In the genomic region with DNA sequence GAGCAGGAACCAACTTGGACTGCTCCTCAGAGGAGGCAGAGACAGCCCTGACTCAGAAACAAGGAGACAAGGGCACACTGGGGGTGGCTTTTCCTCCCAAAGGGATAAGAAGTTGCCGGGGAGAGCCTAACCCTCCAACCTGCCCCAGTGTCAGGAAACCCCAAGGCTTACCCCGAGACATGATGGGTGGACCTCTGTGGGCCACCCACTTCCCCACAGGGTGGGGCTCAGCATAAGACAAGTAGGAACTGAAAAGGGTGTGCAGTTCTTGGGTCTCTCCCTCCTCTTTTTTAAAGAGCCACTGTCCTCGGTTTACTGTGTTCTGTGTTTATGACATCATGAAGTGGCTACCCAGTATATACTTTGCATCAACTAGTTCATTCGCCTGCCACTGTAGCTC, we compare ENCODE assay signal across 10 mouse cellular contexts. TPM values are rescaled to one million over a fixed set of nuclear protein-coding genes. Genes with fewer than 3 reads are reported as not detected.
DNase-seq lines count a peak whose midpoint lies in the region; ATAC-seq and TF ChIP-seq lines count a peak whose summit lies in the region.
"Had no signal": no experiment of that assay in that cellular context is flagged by ENCODE, and none has a peak within 500 bp of the region (broad histone marks: within the 10 kb centered on the region; RNA-seq: fewer than 3 reads in every experiment).

No protein-coding gene starts in this region.

- DNase-seq in forebrain, postnatal 0 days, result no peak
- peak; percentile 7 for DNase-seq in thymus, adult 2 months
- DNase-seq in thymus, postnatal 10 days (ENCODE audit: low spot score in 2 of 2), result no peak
- DNase-seq in thymus, postnatal 4 days, result peak; percentile 22
- DNase-seq in left cerebral cortex, adult 9 months (ENCODE audit: low spot score in 2 of 2), result no peak
- DNase-seq in kidney, adult 9 months, result no peak

- H3K9ac ChIP-seq in forebrain, postnatal 0 days, result no peak overlapping the region
- no peak overlapping the region for H3K9ac ChIP-seq in forebrain, embryonic 15.5 days (replicated peaks)

- no peak overlapping the region for H3K4me2 ChIP-seq in forebrain, postnatal 0 days (ENCODE audit: low read depth)
- no peak overlapping the region for H3K4me2 ChIP-seq in forebrain, embryonic 15.5 days (replicated peaks)

- no peak for TF ChIP-seq CTCF in forebrain, postnatal 0 days (IDR thresholded peaks at IDR 0.05; ENCODE audit: low read depth)
- no peak for TF ChIP-seq CTCF in thymus, adult 2 months (IDR thresholded peaks at IDR 0.05; ENCODE audit: borderline replicate concordance, control insufficient read depth, extremely low read depth, insufficient read depth, low read length, poor library complexity)

- H3K9me3 ChIP-seq in forebrain, postnatal 0 days (ENCODE audit: low read length), result no peaks in the 10 kb centered on the region
- no peaks in the 10 kb centered on the region for H3K9me3 ChIP-seq in forebrain, embryonic 15.5 days

- no peaks in the 10 kb centered on the region for H3K27me3 ChIP-seq in forebrain, postnatal 0 days (ENCODE audit: insufficient read depth, low read length)
- H3K27me3 ChIP-seq in forebrain, embryonic 15.5 days, result no peaks in the 10 kb centered on the region
- H3K27me3 ChIP-seq in thymus, adult 2 months (ENCODE audit: control insufficient read depth, insufficient read depth, low read length), result no peaks in the 10 kb centered on the region

- H3K4me1 ChIP-seq in forebrain, postnatal 0 days (ENCODE audit: insufficient read depth), result no peaks in the 10 kb centered on the region; the same call in 1 of the 2 replicates
- peaks cover 4% of the 10 kb centered on the region; the same call in 1 of the 2 replicates for H3K4me1 ChIP-seq in forebrain, embryonic 15.5 days
- H3K4me1 ChIP-seq in thymus, adult 2 months (replicated peaks; ENCODE audit: control insufficient read depth, insufficient read depth, low read length), result peaks cover 16% of the 10 kb centered on the region

- peaks cover 28% of the 10 kb centered on the region for H3K36me3 ChIP-seq in forebrain, postnatal 0 days (ENCODE audit: insufficient read depth)
- H3K36me3 ChIP-seq in forebrain, embryonic 15.5 days, result peaks cover 28% of the 10 kb centered on the region
- H3K36me3 ChIP-seq in thymus, adult 2 months (ENCODE audit: control insufficient read depth, insufficient read depth, low read length), result peaks cover 5% of the 10 kb centered on the region; the same call in 1 of the 2 replicates
- no peaks in the 10 kb centered on the region for H3K36me3 ChIP-seq in macrophage (ENCODE audit: inconsistent target)

- TF ChIP-seq POLR2A in thymus, adult 2 months (IDR thresholded peaks at IDR 0.05; ENCODE audit: control insufficient read depth, extremely low read depth, insufficient read depth, low read length, poor library complexity), result no peak

- ATAC-seq in forebrain, postnatal 0 days, result 0 out of 2 replicates have a peak, but pooled peaks have one; percentile 8
- no peak for ATAC-seq in forebrain, embryonic 15.5 days (replicated peaks)

- H3K79me2 ChIP-seq in macrophage (ENCODE audit: inconsistent target), result no peaks in the 10 kb centered on the region

- no peak overlapping the region for H3K4me3 ChIP-seq in forebrain, postnatal 0 days (ENCODE audit: low read depth, low read length)
- H3K4me3 ChIP-seq in forebrain, embryonic 15.5 days, result no peak overlapping the region
- H3K4me3 ChIP-seq in thymus, adult 2 months (ENCODE audit: control insufficient read depth, insufficient read depth, low read length), result 0 out of 2 replicates have a peak overlapping the region, but pooled peaks have one; percentile 9
- peak overlapping the region; percentile 37 for H3K4me3 ChIP-seq in macrophage (ENCODE audit: inconsistent target)

- no peak overlapping the region for H3K27ac ChIP-seq in forebrain, postnatal 0 days (ENCODE audit: low read depth, low read length)
- no peak overlapping the region for H3K27ac ChIP-seq in forebrain, embryonic 15.5 days (replicated peaks)
- peak overlapping the region; percentile 10; the same call in 1 of the 2 replicates for H3K27ac ChIP-seq in thymus, adult 2 months (ENCODE audit: control insufficient read depth, insufficient read depth, low read length)
- H3K27ac ChIP-seq in macrophage, result peak overlapping the region; percentile 82

- 81% methylated on average over 4 of the region's 4 CpGs for WGBS in forebrain, postnatal 0 days
- 89% methylated on average over 4 of the region's 4 CpGs for WGBS in forebrain, embryonic 15.5 days
- WGBS in thymus, adult 2 months, result 34% methylated on average over 4 of the region's 4 CpGs
- WGBS in macrophage (ENCODE audit: missing documents), result 11% methylated on average over 4 of the region's 4 CpGs

RNA-seq across cellular contexts. Expression of gene Ccni, which starts 53.8 kb away (rescaled TPM):
- 284 and 305 TPM in 2 replicates for total RNA-seq in forebrain, postnatal 0 days (2014; rRNA removed)
- polyA plus RNA-seq in forebrain, postnatal 0 days (2015; fragmentation: Nextera tagmentation; extraction: Ambion mirVana), result 113 and 133 TPM in 2 replicates
- 202 and 223 TPM in 2 replicates for polyA plus RNA-seq in forebrain, embryonic 15.5 days (2015; fragmentation: Nextera tagmentation; extraction: Ambion mirVana)
- 121 and 155 TPM in 2 replicates for polyA plus RNA-seq in thymus, adult 2 months (2012; rRNA removed)
- total RNA-seq in macrophage (2018; cell fraction: chromatin; rRNA removed), result 10 to 100 TPM; 22.9 to 71.5 (median 44.0) TPM
- 100 to 1,000 TPM in 25 of 26 experiments, 10 to 100 TPM in 1; 92.7 to 174 (median 124) TPM for total RNA-seq in macrophage (2018; cell fraction: cytosol; rRNA removed)
- 10 to 100 TPM; 42.4 to 80.2 (median 60.2) TPM for total RNA-seq in macrophage (2018; cell fraction: nucleus; rRNA removed)
- 104 to 136 TPM (median 120 TPM) in 3 replicates for polyA plus RNA-seq in macrophage (2018)

RNA-seq across cellular contexts. Expression of gene 2010109A12Rik, which starts 53.9 kb away (rescaled TPM):
- 0.46 and 1.1 TPM in 2 replicates for total RNA-seq in forebrain, postnatal 0 days (2014; rRNA removed)
- polyA plus RNA-seq in forebrain, postnatal 0 days (2015; fragmentation: Nextera tagmentation; extraction: Ambion mirVana), result 0.80 and 1.4 TPM in 2 replicates
- polyA plus RNA-seq in forebrain, embryonic 15.5 days (2015; fragmentation: Nextera tagmentation; extraction: Ambion mirVana), result 2.3 and 3.5 TPM in 2 replicates
- polyA plus RNA-seq in thymus, adult 2 months (2012; rRNA removed), result 0.20 and 0.34 TPM in 2 replicates
- 1 to 10 TPM in 20 of 26 experiments, under 1 TPM in 1, not detected in 5; 0.75 to 4.9 (median 2.2) TPM for total RNA-seq in macrophage (2018; cell fraction: chromatin; rRNA removed)
- under 1 TPM in 5 of 26 experiments, not detected in 21; 0.17 to 0.69 (median 0.29) TPM for total RNA-seq in macrophage (2018; cell fraction: cytosol; rRNA removed)
- 10 to 100 TPM in 1 of 26 experiments, 1 to 10 TPM in 19, under 1 TPM in 6; 0.61 to 29.4 (median 1.8) TPM for total RNA-seq in macrophage (2018; cell fraction: nucleus; rRNA removed)
- polyA plus RNA-seq in macrophage (2018), result not detected in 3 replicates
- total RNA-seq: midbrain, postnatal 0 days had no signal
- polyA plus RNA-seq: cortical plate, adult 2 months had no signal

RNA-seq across cellular contexts. Expression of gene Sept11, which starts 59.2 kb away (rescaled TPM):
- 87.2 and 104 TPM in 2 replicates for total RNA-seq in forebrain, postnatal 0 days (2014; rRNA removed)
- 85.9 and 104 TPM in 2 replicates for polyA plus RNA-seq in forebrain, postnatal 0 days (2015; fragmentation: Nextera tagmentation; extraction: Ambion mirVana)
- polyA plus RNA-seq in forebrain, embryonic 15.5 days (2015; fragmentation: Nextera tagmentation; extraction: Ambion mirVana), result 174 and 180 TPM in 2 replicates
- polyA plus RNA-seq in thymus, adult 2 months (2012; rRNA removed), result 39.0 and 48.9 TPM in 2 replicates
- total RNA-seq in macrophage (2018; cell fraction: chromatin; rRNA removed), result 100 to 1,000 TPM in 10 of 26 experiments, 10 to 100 TPM in 16; 32.5 to 702 (median 72.5) TPM
- total RNA-seq in macrophage (2018; cell fraction: cytosol; rRNA removed), result 100 to 1,000 TPM in 1 of 26 experiments, 10 to 100 TPM in 25; 16.7 to 123 (median 31.1) TPM
- total RNA-seq in macrophage (2018; cell fraction: nucleus; rRNA removed), result 100 to 1,000 TPM in 8 of 26 experiments, 10 to 100 TPM in 18; 30.8 to 594 (median 77.0) TPM
- polyA plus RNA-seq in macrophage (2018), result 17.4 to 33.9 TPM (median 33.0 TPM) in 3 replicates

Comparison
In these comparisons a context has a peak if more than half of its experiments do, and no peak if none do; other contexts are left out.
1. DNase-seq: peak in thymus, adult 2 months (single experiment) and thymus, postnatal 4 days (single experiment); none in forebrain, postnatal 0 days (single experiment), thymus, postnatal 10 days (0 of 2), left cerebral cortex, adult 9 months (0 of 2) and kidney, adult 9 months (single experiment).
2. H3K27ac ChIP-seq: peak in thymus, adult 2 months (single experiment) and macrophage (single experiment); none in forebrain, postnatal 0 days (single experiment) and forebrain, embryonic 15.5 days (single experiment).
3. H3K4me3 ChIP-seq: peak in thymus, adult 2 months (single experiment) and macrophage (single experiment); none in forebrain, postnatal 0 days (single experiment) and forebrain, embryonic 15.5 days (single experiment).